Mouse (Mus musculus) intestine, postnatal 0 days (tissue): Measurements from ENCODE around the gene Tinf2. TPM values are rescaled to one million over a fixed set of nuclear protein-coding genes. Genes with fewer than 3 reads are reported as not detected.

Experiments used
- ATAC-seq: fragments of 200-750 bp; cut with Nextera tagmentation; 2 replicates; pipeline ENCODE4 v1.8.0; 2017; ENCODE audit warnings: mild to moderate bottlenecking, moderate TSS enrichment, moderate library complexity
- H3K27ac ChIP-seq: fragments of 300-500 bp; sonication (generic); 2 replicates; pipeline ENCODE4 v1.5.1; 2014; ENCODE audit warnings: mild to moderate bottlenecking, low read depth, low read length, moderate library complexity
- H3K27me3 ChIP-seq: fragments of 300-500 bp; sonication (generic); replicated peaks from 2 replicates; pipeline ENCODE4 v1.6.1; 2014; ENCODE audit warnings: low read length, mixed read lengths; ENCODE audit not compliant: control insufficient read depth, insufficient read depth
- H3K36me3 ChIP-seq: fragments of 300-500 bp; sonication (generic); 2 replicates; pipeline ENCODE4 v1.6.1; 2014; ENCODE audit warnings: mild to moderate bottlenecking, moderate library complexity; ENCODE audit not compliant: control insufficient read depth, insufficient read depth
- H3K4me1 ChIP-seq: fragments of 300-500 bp; sonication (generic); replicated peaks from 2 replicates; pipeline ENCODE4 v1.6.1; 2014; ENCODE audit warnings: antibody characterized with exemption, low read length, mixed read lengths; ENCODE audit not compliant: control insufficient read depth, insufficient read depth
- H3K4me2 ChIP-seq: fragments of 300-500 bp; sonication (generic); replicated peaks from 2 replicates; pipeline ENCODE4 v1.6.1; 2014; ENCODE audit warnings: low read depth, mild to moderate bottlenecking, moderate library complexity
- H3K4me3 ChIP-seq: fragments of 300-500 bp; sonication (generic); 2 replicates; pipeline ENCODE4 v1.5.1; 2014; ENCODE audit warnings: low read depth, low read length
- H3K9ac ChIP-seq: fragments of 300-500 bp; sonication (generic); 2 replicates; pipeline ENCODE4 v1.6.1; 2014; ENCODE audit warnings: mild to moderate bottlenecking, low read depth, low read length
- H3K9me3 ChIP-seq: fragments of 300-500 bp; sonication (generic); 2 replicates; pipeline ENCODE4 v1.6.1; 2016; ENCODE audit warnings: mixed run types; ENCODE audit not compliant: control insufficient read depth
- CTCF ChIP-seq: sonication (generic); IDR thresholded peaks from 2 replicates; pipeline ENCODE4 v1.5.1; 2016; ENCODE audit warnings: low read depth, mild to moderate bottlenecking, control low read depth, antibody characterized with exemption, moderate library complexity
- WGBS: fragments of 180-500 bp; shearing (Covaris S2); extraction: QIAGEN DNeasy Blood & Tissue Kit; methylation state at CpG from one replicate; pipeline ENCODE4 v1.1.7; 2014; 5-methylcytosine and 5-hydroxymethylcytosine counted together
- polyA plus RNA-seq: library from polyadenylated mRNA; unstranded; fragments of >200 nt; fragmentation: Nextera tagmentation; extraction: Ambion mirVana; gene quantifications from 2 replicates; pipeline ENCODE4 v1.2.1, GENCODE M21; 2015

The Tinf2 gene
- polyA plus RNA-seq, 1 experiment from 2014 or later: 21.9 TPM

- no peak overlapping the region for H3K27ac ChIP-seq
- no peaks in the 10 kb centered on the region; the same call in 1 of the 2 replicates for H3K4me1 ChIP-seq
- H3K9ac ChIP-seq: no peak overlapping the region
- ATAC-seq: no peak
- no peaks in the 10 kb centered on the region for H3K9me3 ChIP-seq
- 70% methylated on average over 8 of the region's 8 CpGs for WGBS
- H3K36me3 ChIP-seq: peaks cover 38% of the 10 kb centered on the region
- H3K4me3 ChIP-seq: no peak overlapping the region
- H3K27me3 ChIP-seq: no peaks in the 10 kb centered on the region
- H3K4me2 ChIP-seq: no peak overlapping the region
- TF ChIP-seq CTCF: no peak
Observed at GRCm38 (mm10) chr14:55716884-55717283, 35.3 kb upstream of the Tinf2 start.

GRCm38 (mm10) chr14:55716271-55716670 lies 34.7 kb upstream of the Tinf2 start:
- H3K27me3 ChIP-seq: no peaks in the 10 kb centered on the region
- TF ChIP-seq CTCF: no peak
- H3K36me3 ChIP-seq: peaks cover 38% of the 10 kb centered on the region
- no peaks in the 10 kb centered on the region for H3K9me3 ChIP-seq
- H3K9ac ChIP-seq: no peak overlapping the region
- no peak for ATAC-seq
- WGBS: 92% methylated on average over 6 of the region's 6 CpGs
- no peak overlapping the region for H3K4me3 ChIP-seq
- H3K4me1 ChIP-seq: no peaks in the 10 kb centered on the region; the same call in 1 of the 2 replicates
- no peak overlapping the region for H3K27ac ChIP-seq
- no peak overlapping the region for H3K4me2 ChIP-seq

GRCm38 (mm10) chr14:55714893-55715292 lies 33.3 kb upstream of the Tinf2 start:
- TF ChIP-seq CTCF: no peak
- Histone ChIP-seq H3K4me3 (no peak overlapping the region), H3K9me3 (no peaks in the 10 kb centered on the region), H3K36me3 (peaks cover 32% of the 10 kb centered on the region), H3K4me1 (no peaks in the 10 kb centered on the region; the same call in 1 of the 2 replicates), H3K4me2 (no peak overlapping the region), H3K27ac (no peak overlapping the region), H3K27me3 (no peaks in the 10 kb centered on the region), H3K9ac (no peak overlapping the region)
- 22% methylated on average over 6 of the region's 6 CpGs for WGBS
- no peak for ATAC-seq

- WGBS: 21% methylated on average over 4 of the region's 4 CpGs
- Histone ChIP-seq H3K9ac (peak within 1 kb of the TSS; percentile 2; the same call in 1 of the 2 replicates), H3K9me3 (no peaks in the 10 kb centered on the region), H3K4me2 (peak within 1 kb of the TSS; percentile 70), H3K4me3 (peak within 1 kb of the TSS; percentile 29), H3K4me1 (no peaks in the 10 kb centered on the region; the same call in 1 of the 2 replicates), H3K27me3 (no peaks in the 10 kb centered on the region), H3K36me3 (peaks cover 22% of the 10 kb centered on the region), H3K27ac (no peak within 1 kb of the TSS)
- ATAC-seq: no peak
- TF ChIP-seq CTCF: no peak
Observed at GRCm38 (mm10) chr14:55713729-55714122, 32.1 kb upstream of the Tinf2 start, which contains the start of gene Tgm1. Tgm1 (minus strand) TSS chr14:55713926.

- Histone ChIP-seq H3K9ac (no peak overlapping the region; the same call in 1 of the 2 replicates), H3K4me1 (no peaks in the 10 kb centered on the region; the same call in 1 of the 2 replicates), H3K9me3 (no peaks in the 10 kb centered on the region), H3K4me3 (peak overlapping the region; percentile 29), H3K27ac (no peak overlapping the region), H3K36me3 (peaks cover 16% of the 10 kb centered on the region), H3K27me3 (no peaks in the 10 kb centered on the region), H3K4me2 (peak overlapping the region; percentile 70)
- peak; percentile 54; the same call in 1 of the 2 replicates for ATAC-seq
- WGBS: 5% methylated on average over 24 of the region's 25 CpGs
- no peak for TF ChIP-seq CTCF
Observed at GRCm38 (mm10) chr14:55713007-55713728, 31.5 kb upstream of the Tinf2 start.

- Histone ChIP-seq H3K4me1 (no peaks in the 10 kb centered on the region; the same call in 1 of the 2 replicates), H3K27ac (no peak overlapping the region), H3K27me3 (no peaks in the 10 kb centered on the region), H3K9me3 (no peaks in the 10 kb centered on the region), H3K9ac (no peak overlapping the region), H3K36me3 (peaks cover 6% of the 10 kb centered on the region; the same call in 1 of the 2 replicates), H3K4me3 (no peak overlapping the region), H3K4me2 (no peak overlapping the region)
- 0 out of 2 replicates have a peak, but pooled peaks have one; percentile 23 for TF ChIP-seq CTCF
- 89% methylated on average over 7 of the region's 7 CpGs for WGBS
- no peak for ATAC-seq
Observed at GRCm38 (mm10) chr14:55711786-55712185, 30.2 kb upstream of the Tinf2 start.
